Mouse (Mus musculus) left cerebral cortex, adult 2 months (tissue): ENCODE measurements at regions not wholly inside any gene's neighbourhood (a gene's known extent, or its start where the extent isn't known, plus 50 kb on each side); places are given as distances from the start of the nearest gene placed in this dataset.
"Not testable (repeated sequence)": the region's sequence is repeated elsewhere in the genome, so short reads cannot be mapped to it uniquely, and the experiment has no call there.

Experiments used
- DNase-seq, 2 experiments: peaks; one replicate each; pipeline ENCODE4 v3.0.0; 2021 to 2022; ENCODE audit warnings: low spot score in 2 of 2, mixed read lengths in 1 of 2; ENCODE audit errors: extremely low spot score in 1 of 2
- H3K27ac ChIP-seq: fragments of 200-600 bp; 2 replicates; pipeline ENCODE4 v1.8.1; 2022
- H3K4me3 ChIP-seq: fragments of 200-600 bp; 2 replicates; pipeline ENCODE4 v1.8.1; 2022
- CTCF ChIP-seq: fragments of 200-600 bp; IDR thresholded peaks from 2 replicates; pipeline ENCODE4 v1.8.1; 2022; ENCODE audit warnings: antibody characterized with exemption, mild to moderate bottlenecking, moderate library complexity
- intact Hi-C: fragments of 180-260 bp; cut with DNase I; formaldehyde crosslinking; loops from one replicate; pipeline ENCODE4 v1.15.1; 2025

DNA sequence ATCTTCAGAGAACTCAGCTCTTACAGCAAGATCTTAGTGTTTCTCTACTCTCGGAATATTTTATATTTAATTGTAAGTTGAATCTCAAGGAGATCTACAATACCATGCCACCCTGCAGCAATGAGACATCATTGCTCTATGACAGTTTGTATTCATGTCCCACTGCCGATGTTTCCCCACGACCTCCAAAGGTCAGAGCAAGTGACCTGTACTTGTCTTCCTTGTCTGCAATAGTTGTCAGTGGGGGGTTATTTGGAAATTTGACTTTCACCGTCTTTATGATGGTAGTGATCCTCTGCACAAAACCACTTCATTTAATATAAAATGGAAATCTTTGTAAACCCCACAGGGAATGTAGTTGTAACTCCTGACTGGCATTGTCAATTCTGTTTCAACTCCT, 992.0 kb downstream of the Car8 start:
- DNase-seq, result no peak
- no peak for TF ChIP-seq CTCF
- H3K4me3 ChIP-seq, result no peak overlapping the region
- H3K27ac ChIP-seq, result no peak overlapping the region
- intact Hi-C loops, result no loop called here

DNA sequence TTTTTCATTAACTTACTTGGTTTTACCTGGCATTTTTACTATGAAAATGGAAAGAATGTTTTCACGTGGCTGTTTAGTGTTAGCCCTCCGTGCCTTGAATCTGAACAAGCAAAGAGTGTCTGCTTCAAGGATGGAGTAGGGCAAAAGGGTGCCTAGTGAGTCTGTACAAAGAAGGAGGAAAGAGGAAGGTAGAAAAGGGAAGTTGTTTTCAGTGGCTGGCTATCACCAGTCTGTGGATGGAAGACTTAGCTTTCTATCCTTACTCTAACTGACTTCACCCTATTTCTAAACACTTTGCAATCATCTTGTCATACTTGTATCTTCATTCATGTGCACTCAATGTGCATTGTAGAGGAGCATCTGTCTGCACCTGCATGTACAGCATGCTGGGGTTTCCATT, 993.2 kb downstream of the Car8 start:
- no peak overlapping the region for H3K27ac ChIP-seq
- intact Hi-C loops, result no loop called here
- no peak for TF ChIP-seq CTCF
- no peak for DNase-seq
- H3K4me3 ChIP-seq, result no peak overlapping the region

- no peak overlapping the region for H3K27ac ChIP-seq
- H3K4me3 ChIP-seq, result no peak overlapping the region
- TF ChIP-seq CTCF, result no peak
- intact Hi-C loops, result no loop called here
- DNase-seq, result no peak
Observed at GRCm38 (mm10) chr4:7237848-7238247, 1001.0 kb downstream of the Car8 start.

GRCm38 (mm10) chr4:7234537-7234936, 1004.3 kb downstream of the Car8 start:
- DNase-seq, H3K4me3 ChIP-seq, intact Hi-C loops: not testable (repeated sequence)

GRCm38 (mm10) chr4:7228980-7229379, 1009.9 kb downstream of the Car8 start:
- DNase-seq, result no peak
- no peak overlapping the region for H3K4me3 ChIP-seq
- intact Hi-C loops, result no loop called here
- TF ChIP-seq CTCF, result no peak
- H3K27ac ChIP-seq, result no peak overlapping the region

More at GRCm38 (mm10) chr4:7234537-7234936, 1004.3 kb downstream of the Car8 start:
- H3K27ac ChIP-seq, result not testable (repeated sequence)

DNA sequence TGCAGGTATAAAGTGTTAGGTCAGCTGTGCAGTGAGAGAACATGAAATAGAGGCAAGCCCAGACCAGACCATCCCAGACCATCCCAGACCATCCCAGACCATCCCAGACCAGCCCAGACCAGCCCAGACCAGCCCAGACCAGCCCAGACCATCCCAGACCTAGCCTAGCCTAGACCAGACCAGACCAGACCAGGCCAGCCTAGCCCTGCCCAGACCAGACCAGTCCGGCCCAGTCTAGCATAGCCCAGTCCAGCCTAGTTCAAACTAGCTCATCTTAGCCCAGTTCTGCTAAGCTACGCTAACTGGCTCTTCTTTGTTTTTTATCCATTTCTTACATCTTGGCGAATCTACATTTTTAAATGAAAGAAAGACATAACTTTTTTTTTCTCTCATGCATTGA, 1015.9 kb downstream of the Car8 start:
- DNase-seq, result no peak
- Histone ChIP-seq H3K27ac (no peak overlapping the region), H3K4me3 (no peak overlapping the region)
- intact Hi-C loops, result no loop called here
- no peak for TF ChIP-seq CTCF

- intact Hi-C loops, result no loop called here
Observed at GRCm38 (mm10) chr4:7220426-7220825, 1018.4 kb downstream of the Car8 start.

DNA sequence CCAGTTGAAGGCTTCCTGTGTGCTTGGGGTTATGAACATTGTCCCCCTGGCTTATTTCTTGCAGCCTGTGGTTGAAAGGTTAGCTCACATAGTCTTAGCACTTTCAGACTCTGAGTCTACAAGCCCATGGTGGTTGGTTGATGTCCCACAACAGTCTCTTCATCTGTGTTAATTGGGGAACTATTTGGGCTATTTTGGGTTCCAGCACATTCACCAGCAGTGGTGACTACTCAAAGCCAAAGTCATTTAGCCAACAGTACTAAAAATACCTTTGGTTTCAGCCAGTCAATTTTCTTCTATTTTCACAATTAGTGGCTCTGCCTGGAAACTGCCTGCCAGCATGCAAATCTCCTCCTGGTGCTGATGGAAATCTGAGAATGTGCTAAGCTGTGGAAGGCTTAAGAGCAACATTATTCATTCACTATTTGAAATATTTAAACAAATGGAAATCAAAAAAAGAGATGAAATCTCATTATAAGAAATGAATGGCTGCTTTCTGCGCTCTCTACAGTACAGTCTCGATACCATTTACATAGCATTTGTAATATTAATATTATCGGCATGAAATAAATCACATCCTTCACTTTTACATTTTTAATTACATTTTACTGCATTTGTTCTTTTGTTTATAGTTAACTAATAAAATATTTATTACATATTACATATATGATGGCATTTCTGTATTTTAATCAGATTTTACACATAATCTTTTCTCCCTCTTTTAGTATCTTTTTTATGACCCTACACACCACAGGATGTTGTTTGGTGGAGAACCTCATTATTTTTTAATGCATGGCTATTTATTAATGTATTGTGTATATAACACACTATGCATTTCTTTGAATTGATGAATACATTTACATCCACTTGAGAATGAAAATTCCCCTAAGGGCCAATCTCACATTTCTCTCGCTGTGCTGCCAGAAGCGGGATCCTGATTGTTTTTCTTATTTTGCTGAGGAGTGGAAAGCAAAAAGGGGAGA, 1023.5 kb downstream of the Car8 start:
- no peak overlapping the region for H3K27ac ChIP-seq
- no peak for TF ChIP-seq CTCF
- no peak for DNase-seq
- intact Hi-C loops, result no loop called here
- no peak overlapping the region for H3K4me3 ChIP-seq

More at GRCm38 (mm10) chr4:7220426-7220825, 1018.4 kb downstream of the Car8 start:
- Histone ChIP-seq H3K27ac (no peak overlapping the region), H3K4me3 (no peak overlapping the region)
- TF ChIP-seq CTCF, result no peak
- no peak for DNase-seq

DNA sequence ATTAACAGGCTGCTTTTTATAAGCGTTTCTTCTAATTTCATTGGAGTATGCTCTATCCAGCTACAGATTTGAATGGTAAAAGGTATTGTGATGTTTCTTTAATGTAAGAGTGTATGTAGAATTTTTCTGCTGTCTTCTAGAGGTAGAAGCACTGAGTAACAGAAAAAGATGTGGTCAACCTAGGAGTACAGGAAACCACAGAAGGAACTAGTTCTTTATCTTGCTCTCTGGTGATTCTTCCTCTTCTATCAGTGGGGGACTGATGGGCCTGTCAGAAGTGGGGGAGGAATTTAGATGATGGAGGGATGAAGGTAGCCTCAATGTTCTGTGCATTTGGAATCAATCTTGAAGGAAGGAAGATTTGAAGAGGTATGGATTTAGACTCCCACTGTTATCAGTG, 1031.9 kb downstream of the Car8 start:
- no peak for TF ChIP-seq CTCF
- H3K4me3 ChIP-seq, result no peak overlapping the region
- intact Hi-C loops, result no loop called here
- H3K27ac ChIP-seq, result no peak overlapping the region
- no peak for DNase-seq

- no peak overlapping the region for H3K4me3 ChIP-seq
- DNase-seq, result no peak
- no peak overlapping the region for H3K27ac ChIP-seq
- no peak for TF ChIP-seq CTCF
- intact Hi-C loops, result no loop called here
Observed at GRCm38 (mm10) chr4:7201816-7202215, 1037.0 kb downstream of the Car8 start.

GRCm38 (mm10) chr4:7199941-7200340, 1038.9 kb downstream of the Car8 start:
- Histone ChIP-seq H3K4me3 (no peak overlapping the region), H3K27ac (peak overlapping the region; percentile 50; the same call in 1 of the 2 replicates)
- intact Hi-C loops, result loop anchor here (10.0 kb wide), 1 partner anchor 385 kb away; no protein-coding TSS in a partner anchor
- no peak for DNase-seq
- no peak for TF ChIP-seq CTCF

DNA sequence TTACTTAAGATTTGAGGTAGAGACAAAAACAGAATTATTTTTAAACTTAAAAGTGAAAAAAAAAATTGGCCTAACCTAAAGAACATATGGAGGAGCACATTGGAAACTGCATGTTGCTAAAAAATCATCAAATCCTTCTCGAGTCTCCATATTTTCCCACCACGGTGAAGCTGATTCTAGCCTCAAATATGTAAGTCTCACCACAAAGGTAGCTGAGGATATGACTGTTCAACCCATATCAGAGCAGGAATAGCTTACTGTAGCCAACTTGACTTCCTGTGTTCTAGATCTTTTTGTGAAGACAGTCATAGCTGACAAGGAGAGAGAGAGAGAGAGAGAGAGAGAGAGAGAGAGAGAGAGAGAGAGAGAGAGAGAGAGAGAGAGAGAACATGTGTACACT, 1039.8 kb downstream of the Car8 start:
- intact Hi-C loops, result loop anchor here (10.0 kb wide), 1 partner anchor 384 kb away; no protein-coding TSS in a partner anchor
- Histone ChIP-seq H3K27ac (peak overlapping the region; percentile 81), H3K4me3 (no peak overlapping the region)
- DNase-seq, result no peak
- TF ChIP-seq CTCF, result no peak
